Mouse (Mus musculus): ENCODE results near the gene Rps6ka3. TPM values are rescaled to one million over a fixed set of nuclear protein-coding genes. Genes with fewer than 3 reads are reported as not detected.

Rps6ka3 gene
- polyA plus RNA-seq, 1 experiment from 2014 or later = 4.8 TPM

- peak within 1 kb of the TSS; percentile 58 for H3K4me2 ChIP-seq (replicated peaks)
- peak; percentile 98 for ATAC-seq (ENCODE audit: low FRiP score, low read depth)
- WGBS = 18% methylated on average over 56 of the region's 76 CpGs
Measured at GRCm38 (mm10) chrX:159371831-159372752, 162.0 kb downstream of the Rps6ka3 start, which contains the start of gene Eif1ax. Gene Eif1ax (plus strand): TSS chrX:159372178.

GRCm38 (mm10) chrX:159372753-159373144, 162.6 kb downstream of the Rps6ka3 start:
- H3K36me3 ChIP-seq = peaks cover 6% of the 10 kb centered on the region
- no peaks in the 10 kb centered on the region for H3K9me3 ChIP-seq
- H3K4me2 ChIP-seq (replicated peaks) = peak overlapping the region; percentile 58
- H3K4me3 ChIP-seq = peak overlapping the region; percentile 65
- ATAC-seq (ENCODE audit: low FRiP score, low read depth) = no peak
- H3K9ac ChIP-seq = peak overlapping the region; percentile 77
- WGBS = 19% methylated on average over 9 of the region's 9 CpGs
- H3K4me1 ChIP-seq = peaks cover 4% of the 10 kb centered on the region
- H3K27me3 ChIP-seq = peaks cover 6% of the 10 kb centered on the region; the same call in 1 of the 2 replicates
- peak overlapping the region; percentile 75; the same call in 1 of the 2 replicates for H3K27ac ChIP-seq

More at GRCm38 (mm10) chrX:159371831-159372752, 162.0 kb downstream of the Rps6ka3 start, which contains the start of gene Eif1ax:
- Histone ChIP-seq H3K36me3 (peaks cover 3% of the 10 kb centered on the region; the same call in 1 of the 2 replicates), H3K27ac (peak within 1 kb of the TSS; percentile 75), H3K4me1 (peaks cover 4% of the 10 kb centered on the region), H3K9me3 (no peaks in the 10 kb centered on the region), H3K9ac (peak within 1 kb of the TSS; percentile 77), H3K27me3 (peaks cover 6% of the 10 kb centered on the region; the same call in 1 of the 2 replicates), H3K4me3 (peak within 1 kb of the TSS; percentile 65)

- no peak for ATAC-seq (ENCODE audit: low FRiP score, low read depth)
- no peak overlapping the region for H3K27ac ChIP-seq
- 79% methylated on average over 9 of the region's 9 CpGs for WGBS
- peaks cover 16% of the 10 kb centered on the region; the same call in 1 of the 2 replicates for H3K36me3 ChIP-seq
- H3K27me3 ChIP-seq = no peaks in the 10 kb centered on the region
- H3K9me3 ChIP-seq = no peaks in the 10 kb centered on the region
- no peak overlapping the region for H3K4me2 ChIP-seq (replicated peaks)
- H3K9ac ChIP-seq = no peak overlapping the region
- H3K4me3 ChIP-seq = no peak overlapping the region
- H3K4me1 ChIP-seq = no peaks in the 10 kb centered on the region
Measured at GRCm38 (mm10) chrX:159387105-159387504, 177.0 kb downstream of the Rps6ka3 start.

GRCm38 (mm10) chrX:159388953-159389352, 178.8 kb downstream of the Rps6ka3 start:
- no peak overlapping the region for H3K27ac ChIP-seq
- no peaks in the 10 kb centered on the region for H3K4me1 ChIP-seq
- no peak for ATAC-seq (ENCODE audit: low FRiP score, low read depth)
- H3K4me2 ChIP-seq (replicated peaks) = no peak overlapping the region
- no peak overlapping the region for H3K9ac ChIP-seq
- no peak overlapping the region for H3K4me3 ChIP-seq
- H3K27me3 ChIP-seq = no peaks in the 10 kb centered on the region
- H3K9me3 ChIP-seq = no peaks in the 10 kb centered on the region
- peaks cover 8% of the 10 kb centered on the region; the same call in 1 of the 2 replicates for H3K36me3 ChIP-seq

- no peak overlapping the region for H3K9ac ChIP-seq
- no peak overlapping the region for H3K4me2 ChIP-seq (replicated peaks)
- no peak overlapping the region for H3K27ac ChIP-seq
- peaks cover 7% of the 10 kb centered on the region; the same call in 1 of the 2 replicates for H3K36me3 ChIP-seq
- no peaks in the 10 kb centered on the region for H3K27me3 ChIP-seq
- no peaks in the 10 kb centered on the region for H3K9me3 ChIP-seq
- no peak overlapping the region for H3K4me3 ChIP-seq
- 85% methylated on average over 6 of the region's 6 CpGs for WGBS
- no peaks in the 10 kb centered on the region for H3K4me1 ChIP-seq
- ATAC-seq (ENCODE audit: low FRiP score, low read depth) = no peak
Measured at GRCm38 (mm10) chrX:159390347-159390962, 180.3 kb downstream of the Rps6ka3 start.

- H3K36me3 ChIP-seq = no peaks in the 10 kb centered on the region
- ATAC-seq (ENCODE audit: low FRiP score, low read depth) = no peak
- WGBS = 83% methylated on average over 3 of the region's 3 CpGs
Measured at GRCm38 (mm10) chrX:159391239-159391638, 181.1 kb downstream of the Rps6ka3 start.

GRCm38 (mm10) chrX:159409253-159409652, 199.1 kb downstream of the Rps6ka3 start:
- Histone ChIP-seq H3K4me3 (no peak overlapping the region), H3K27ac (no peak overlapping the region), H3K36me3 (no peaks in the 10 kb centered on the region), H3K4me1 (no peaks in the 10 kb centered on the region), H3K27me3 (peaks cover 10% of the 10 kb centered on the region), H3K4me2 (replicated peaks) (no peak overlapping the region), H3K9me3 (no peaks in the 10 kb centered on the region), H3K9ac (no peak overlapping the region)
- 21% methylated on average over 4 of the region's 4 CpGs for WGBS
- no peak for ATAC-seq (ENCODE audit: low FRiP score, low read depth)

More at GRCm38 (mm10) chrX:159391239-159391638, 181.1 kb downstream of the Rps6ka3 start:
- Histone ChIP-seq H3K27me3 (no peaks in the 10 kb centered on the region), H3K9ac (no peak overlapping the region), H3K4me3 (no peak overlapping the region), H3K9me3 (no peaks in the 10 kb centered on the region), H3K27ac (no peak overlapping the region), H3K4me2 (replicated peaks) (no peak overlapping the region), H3K4me1 (no peaks in the 10 kb centered on the region)

GRCm38 (mm10) chrX:159414130-159414828, 204.2 kb downstream of the Rps6ka3 start, which contains the start of gene Map7d2:
Gene Map7d2 (plus strand): TSS chrX:159414572.
- Histone ChIP-seq H3K27me3 (peaks cover 49% of the 10 kb centered on the region), H3K27ac (no peak within 1 kb of the TSS), H3K4me3 (peak within 1 kb of the TSS; percentile 54), H3K9me3 (no peaks in the 10 kb centered on the region), H3K36me3 (no peaks in the 10 kb centered on the region), H3K4me1 (no peaks in the 10 kb centered on the region), H3K4me2 (replicated peaks) (peak within 1 kb of the TSS; percentile 91), H3K9ac (peak within 1 kb of the TSS; percentile 45)
- 13% methylated on average over 35 of the region's 83 CpGs for WGBS
- ATAC-seq (ENCODE audit: low FRiP score, low read depth) = peak; percentile 75

GRCm38 (mm10) chrX:159414829-159415673, 204.9 kb downstream of the Rps6ka3 start:
- ATAC-seq (ENCODE audit: low FRiP score, low read depth) = peak; percentile 61

More at GRCm38 (mm10) chrX:159414829-159415673, 204.9 kb downstream of the Rps6ka3 start:
- Histone ChIP-seq H3K4me3 (peak overlapping the region; percentile 54), H3K9me3 (no peaks in the 10 kb centered on the region), H3K9ac (peak overlapping the region; percentile 45), H3K4me1 (no peaks in the 10 kb centered on the region), H3K36me3 (no peaks in the 10 kb centered on the region), H3K27ac (no peak overlapping the region), H3K4me2 (replicated peaks) (peak overlapping the region; percentile 91), H3K27me3 (peaks cover 50% of the 10 kb centered on the region)
- 12% methylated on average over 53 of the region's 65 CpGs for WGBS
